Mouse (Mus musculus): ENCODE data around the gene Mcl1.

The Mcl1 gene

DNA sequence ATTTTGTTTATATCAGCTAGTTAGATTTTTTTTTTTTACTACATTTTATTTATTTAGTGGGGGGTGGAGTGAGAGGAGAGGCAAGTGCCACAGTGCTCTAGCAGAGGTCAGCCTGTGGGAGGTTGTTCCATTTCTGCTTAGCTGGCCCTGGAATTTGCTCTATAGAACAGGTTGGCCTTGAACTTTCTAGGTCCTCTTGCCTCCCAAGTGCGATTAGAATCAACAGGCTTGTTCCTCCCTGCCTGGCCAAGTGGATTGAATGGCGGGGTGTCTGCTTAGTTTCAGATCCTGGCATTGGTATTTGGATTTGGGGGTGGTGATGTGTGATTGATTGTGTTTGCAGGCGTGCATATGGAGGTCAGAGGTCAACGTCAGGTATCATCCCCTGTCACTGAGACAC is 22.5 kb upstream of the Mcl1 start:
- ChIA-PET CTCF (interaction anchor here in 2 of 4 experiments (1.0 to 1.6 kb wide), 5 partner anchors 11 to 40 kb away, joined by 3 to 6 read pairs (median 4); partner anchors contain the start of gene Ensa (in 1 of the 2)), POLR2A (interaction anchor here (0.6 to 55.3 kb wide), 14 partner anchors 7 to 41 kb away, joined by 3 to 4534 read pairs (median 14); partner anchors contain the start of genes Ensa (in 4 of the 4), Adamtsl4 (in 2 of the 4) and Mcl1 (in 2 of the 4))

GRCm38 (mm10) chr3:95639694-95640093 is 18.9 kb upstream of the Mcl1 start:
- CTCF ChIA-PET: interaction anchor here in 3 of 4 experiments (0.6 to 2.3 kb wide), 9 partner anchors 12 to 63 kb away, joined by 3 to 28 read pairs (median 3); no protein-coding TSS in a partner anchor
- POLR2A ChIA-PET: interaction anchor here (0.6 to 55.3 kb wide), 14 partner anchors 8 to 348 kb away, joined by 3 to 4534 read pairs (median 8); partner anchors contain the start of genes Adamtsl4 (in 2 of the 4), Ensa (in 2 of the 4) and Mcl1 (in 2 of the 4)

GRCm38 (mm10) chr3:95643097-95643496 is 15.5 kb upstream of the Mcl1 start:
- ChIA-PET CTCF (interaction anchor here (0.5 to 1.8 kb wide), 6 partner anchors 8 to 40 kb away, joined by 3 to 12 read pairs (median 5); no protein-coding TSS in a partner anchor), POLR2A (interaction anchor here (0.6 to 55.3 kb wide), 13 partner anchors 4 to 327 kb away, joined by 3 to 4534 read pairs (median 5); partner anchors contain the start of genes Adamtsl4 (in 2 of the 4), Ensa (in 2 of the 4), Mcl1 (in 2 of the 4) and Golph3l (in 1 of the 4))

DNA sequence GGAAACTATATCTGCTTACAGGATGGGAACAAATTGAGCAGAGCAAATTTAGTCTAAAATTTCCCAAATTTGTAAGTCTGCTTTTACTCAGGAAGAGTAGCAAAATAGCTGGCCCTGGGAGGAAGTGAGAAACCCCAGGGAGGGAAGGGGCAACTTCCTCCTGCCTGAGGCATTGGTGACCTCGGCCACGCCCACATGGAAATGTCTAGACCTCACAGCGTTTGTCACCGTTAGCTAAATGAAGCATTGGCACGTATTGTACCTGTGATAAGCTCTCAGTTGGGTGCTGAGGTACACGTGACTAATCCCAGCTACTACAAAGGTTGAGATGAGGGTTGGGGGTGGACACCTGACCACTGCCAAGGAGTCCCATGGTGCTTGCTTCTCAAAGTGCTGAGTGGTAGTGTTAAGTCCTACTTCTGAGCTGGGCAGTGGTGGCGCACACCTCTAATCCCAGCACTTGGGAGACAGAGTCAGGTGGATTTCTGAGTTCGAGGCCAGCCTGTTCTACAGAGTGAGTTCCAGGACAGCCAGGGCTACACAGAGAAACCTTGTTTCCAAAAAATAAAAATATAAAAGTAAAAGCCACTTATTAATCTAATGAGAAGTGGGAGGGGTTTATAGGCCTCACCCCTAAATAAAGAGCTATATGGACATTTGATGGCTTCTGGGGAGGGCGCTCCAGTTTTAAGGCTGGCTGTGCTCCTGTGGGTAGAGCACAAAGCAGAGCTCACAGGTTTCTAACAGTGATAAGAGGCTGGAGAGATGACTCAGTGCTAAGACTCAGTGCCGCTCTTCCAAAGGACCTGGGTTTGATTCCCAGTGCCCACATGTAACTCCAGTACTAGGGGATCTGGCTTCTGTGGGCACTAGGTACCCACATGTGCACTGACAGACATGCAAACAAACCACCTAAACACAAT is 13.0 kb upstream of the Mcl1 start:
- CTCF ChIA-PET: interaction anchor here (0.5 to 3.1 kb wide), 13 partner anchors 10 to 573 kb away, joined by 3 to 22 read pairs (median 4); no protein-coding TSS in a partner anchor
- POLR2A ChIA-PET: interaction anchor here (0.5 to 55.3 kb wide), 40 partner anchors 2 to 802 kb away, joined by 3 to 4534 read pairs (median 4); partner anchors contain the start of genes Ensa (in 3 of the 4), Mcl1 (in 3 of the 4), Adamtsl4 (in 2 of the 4) and Golph3l (in 2 of the 4)

DNA sequence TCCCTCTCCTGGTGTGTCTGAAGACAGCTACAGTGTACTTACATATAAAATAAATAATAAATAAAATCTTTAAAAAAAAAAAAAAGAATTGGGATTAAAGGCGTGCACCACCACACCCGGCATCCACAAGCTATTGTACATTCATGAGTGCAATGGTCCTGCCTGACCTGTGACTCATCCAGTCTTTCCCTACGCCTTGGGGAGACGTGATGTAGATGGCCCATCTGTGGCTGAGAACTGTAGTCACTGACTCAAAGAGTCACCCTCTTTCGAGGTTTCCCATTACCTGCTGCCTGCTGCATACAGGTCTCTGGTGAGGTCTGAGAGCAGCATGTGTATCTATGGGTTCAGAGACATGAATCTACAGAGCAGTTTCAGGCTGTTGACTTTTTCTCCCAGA is 10.6 kb upstream of the Mcl1 start:
- POLR2A ChIA-PET: interaction anchor here (0.6 to 55.3 kb wide), 9 partner anchors 1 to 107 kb away, joined by 3 to 4534 read pairs (median 211); partner anchors contain the start of genes Mcl1 (in 3 of the 4), Adamtsl4 (in 2 of the 4) and Ensa (in 2 of the 4)
- CTCF ChIA-PET: interaction anchor here in 3 of 4 experiments (0.6 to 2.3 kb wide), 3 partner anchors 20 to 234 kb away, joined by 3 to 7 read pairs (median 3); no protein-coding TSS in a partner anchor

DNA sequence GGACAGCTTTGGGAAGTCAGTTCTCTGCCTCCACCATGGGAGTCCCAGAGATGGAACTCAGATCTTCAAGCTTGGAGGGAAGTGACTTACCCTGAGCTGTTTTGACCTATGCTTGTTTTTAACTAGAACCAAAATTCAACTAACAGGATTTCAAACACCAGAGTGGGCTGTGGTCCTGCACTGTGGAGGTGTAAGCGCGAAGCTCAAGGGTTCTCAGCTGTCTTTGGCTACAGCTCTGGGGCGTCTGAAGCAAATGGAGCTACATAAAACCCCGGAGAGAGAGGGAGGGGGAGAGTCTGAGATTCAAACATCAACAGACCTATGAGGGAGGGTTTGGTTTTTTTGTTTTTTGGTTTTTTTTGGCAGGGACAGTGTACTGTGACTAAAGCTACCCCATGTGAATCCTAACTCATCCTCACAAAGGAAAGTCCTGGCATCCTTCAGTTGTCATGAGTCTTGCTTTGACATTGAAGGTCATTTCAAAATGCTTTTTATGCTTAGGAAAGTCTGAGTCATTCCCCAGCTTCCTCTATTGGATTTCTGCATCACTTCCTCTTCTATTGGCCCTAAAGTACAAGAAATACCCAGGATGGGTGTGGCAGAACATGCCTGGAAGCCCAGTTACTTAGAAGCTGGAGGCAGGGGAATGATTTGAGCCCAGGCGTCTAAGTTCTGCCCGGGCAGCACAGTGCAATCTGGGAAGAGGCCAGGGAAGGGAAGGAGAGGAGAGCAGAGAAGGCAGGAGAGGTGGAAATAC is 8.1 kb upstream of the Mcl1 start:
- ChIA-PET POLR2A (interaction anchor here (0.6 to 56.4 kb wide), 51 partner anchors 1 to 619 kb away, joined by 3 to 4534 read pairs (median 4); partner anchors contain the start of genes Ensa (in 4 of the 4), Adamtsl4 (in 3 of the 4), Mcl1 (in 3 of the 4) and Cers2 (in 2 of the 4)), CTCF (interaction anchor here (0.5 to 5.8 kb wide), 17 partner anchors 11 to 437 kb away, joined by 3 to 60 read pairs (median 5); partner anchors contain the start of gene Ensa (in 1 of the 4))

DNA sequence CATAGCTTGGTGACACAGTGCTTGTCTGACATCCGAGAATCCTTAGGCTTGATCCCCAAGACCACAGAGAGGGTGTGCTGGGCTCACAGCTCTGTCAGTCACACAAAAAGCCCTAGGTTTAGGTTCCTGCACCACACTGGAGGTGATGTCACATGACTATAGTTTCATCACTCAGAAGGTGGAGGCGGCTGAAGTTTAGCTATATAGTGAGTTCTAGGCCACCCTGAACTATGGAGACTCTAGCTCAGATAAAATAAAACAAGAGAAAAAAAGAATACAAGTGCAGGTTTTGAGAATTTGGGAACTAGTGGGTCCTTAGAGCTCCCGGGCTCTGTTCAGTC is 7.6 kb upstream of the Mcl1 start:
- ChIA-PET POLR2A (interaction anchor here (0.7 to 56.4 kb wide), 49 partner anchors 1 to 618 kb away, joined by 3 to 4534 read pairs (median 4); partner anchors contain the start of genes Ensa (in 4 of the 4), Adamtsl4 (in 3 of the 4), Mcl1 (in 3 of the 4) and Golph3l (in 2 of the 4)), CTCF (interaction anchor here (0.5 to 5.8 kb wide), 16 partner anchors 11 to 436 kb away, joined by 3 to 60 read pairs (median 6); partner anchors contain the start of gene Ensa (in 1 of the 4))

GRCm38 (mm10) chr3:95651391-95652203 is 7.0 kb upstream of the Mcl1 start:
- CTCF ChIA-PET: interaction anchor here (0.5 to 5.8 kb wide), 28 partner anchors 9 to 436 kb away, joined by 3 to 60 read pairs (median 5); partner anchors contain the start of genes Ensa (in 1 of the 4) and Golph3l (in 1 of the 4)

DNA sequence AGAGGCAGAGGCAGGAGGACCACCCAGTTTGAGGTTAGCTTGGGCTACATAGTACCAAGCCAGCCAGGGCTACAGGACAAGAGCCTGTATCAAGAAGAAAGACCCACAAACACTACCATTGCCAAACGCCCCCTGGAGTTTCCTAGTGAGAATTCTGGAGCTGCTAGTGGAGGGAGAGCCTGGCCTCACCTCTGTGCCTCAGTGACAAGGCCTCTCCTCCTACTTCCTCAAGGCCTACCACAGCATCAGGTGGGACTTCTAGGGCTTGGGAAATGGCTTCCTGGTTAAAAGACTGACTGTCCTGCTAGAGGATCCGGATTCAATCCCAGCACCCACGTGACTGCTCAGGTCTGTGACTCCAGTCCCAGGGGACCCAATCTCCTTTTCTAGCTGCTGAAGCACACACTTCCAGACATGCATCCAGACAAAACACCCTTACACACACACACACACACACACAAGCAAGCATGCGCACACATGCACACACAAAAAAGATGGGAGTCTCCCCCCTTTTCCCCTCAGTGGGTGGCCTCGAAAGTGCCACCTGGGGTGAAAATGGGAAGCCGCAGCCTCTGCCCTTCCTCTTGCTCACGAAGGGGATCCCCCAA is 6.3 kb upstream of the Mcl1 start:
- CTCF ChIA-PET: interaction anchor here (0.5 to 5.8 kb wide), 21 partner anchors 9 to 310 kb away, joined by 3 to 60 read pairs (median 6); partner anchors contain the start of genes Ensa (in 1 of the 4) and Golph3l (in 1 of the 4)
- POLR2A ChIA-PET: interaction anchor here (0.6 to 56.4 kb wide), 44 partner anchors 1 to 1894 kb away, joined by 3 to 4534 read pairs (median 5); partner anchors contain the start of genes Ensa (in 4 of the 4), Mcl1 (in 3 of the 4), Adamtsl4 (in 2 of the 4) and Golph3l (in 2 of the 4)

More at GRCm38 (mm10) chr3:95651391-95652203, 7.0 kb upstream of the Mcl1 start:
- POLR2A ChIA-PET: interaction anchor here (0.6 to 56.4 kb wide), 67 partner anchors 0 to 1895 kb away, joined by 3 to 4534 read pairs (median 4); partner anchors contain the start of genes Ensa (in 4 of the 4), Adamtsl4 (in 3 of the 4), Mcl1 (in 3 of the 4) and Golph3l (in 2 of the 4)

DNA sequence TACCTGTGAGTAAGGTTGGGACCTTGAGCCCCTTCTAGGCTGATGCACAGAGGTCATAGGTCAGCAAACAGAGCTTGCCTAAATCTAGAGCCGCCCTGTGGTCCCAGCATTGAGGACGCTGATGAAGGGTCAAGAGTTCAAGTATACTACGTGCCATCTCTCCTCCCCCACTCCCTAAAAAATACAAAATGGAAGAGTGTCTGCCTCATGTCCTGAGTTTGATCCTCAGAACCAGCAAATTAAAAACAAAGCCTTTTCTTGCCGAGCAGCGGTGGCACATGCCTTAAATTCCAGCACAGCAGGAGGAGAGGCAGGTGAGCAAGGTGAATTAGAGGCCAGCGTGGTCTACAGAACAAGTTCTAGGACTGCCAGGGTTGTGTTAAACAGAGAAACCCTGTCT is 5.7 kb upstream of the Mcl1 start:
- ChIA-PET POLR2A (interaction anchor here (0.6 to 56.4 kb wide), 28 partner anchors 1 to 1286 kb away, joined by 3 to 4534 read pairs (median 8); partner anchors contain the start of genes Ensa (in 4 of the 4), Mcl1 (in 3 of the 4), Adamtsl4 (in 2 of the 4) and Golph3l (in 2 of the 4)), CTCF (interaction anchor here in 3 of 4 experiments (0.7 to 5.8 kb wide), 12 partner anchors 12 to 49 kb away, joined by 3 to 60 read pairs (median 6); partner anchors contain the start of gene Ensa (in 1 of the 3))

DNA sequence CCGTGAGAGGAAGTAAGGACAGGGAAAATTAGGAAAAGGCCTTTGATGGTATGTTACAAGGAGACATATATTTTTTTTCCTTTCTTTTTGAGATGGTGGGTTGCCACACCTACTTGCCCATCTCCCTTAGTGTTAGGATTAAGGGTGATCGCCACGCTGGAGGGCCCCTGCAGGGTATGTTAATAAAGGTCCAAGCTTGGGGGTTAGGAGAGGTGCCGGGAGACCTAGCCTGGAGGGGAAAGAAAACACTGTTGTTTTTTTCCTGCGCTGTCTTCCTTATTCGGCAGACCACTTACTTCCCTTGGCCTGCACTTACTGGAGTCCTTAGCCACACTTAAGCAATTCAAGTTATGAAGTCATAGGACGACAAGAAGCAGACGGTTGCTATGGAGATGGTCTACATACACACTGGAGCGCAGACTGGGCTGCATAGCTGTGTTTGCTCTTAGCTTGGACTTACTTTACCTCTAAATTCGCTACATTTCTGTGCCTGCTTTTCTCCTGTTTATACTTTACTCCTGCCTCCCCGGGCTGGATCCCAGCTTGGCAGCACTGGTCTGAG is 5.0 kb upstream of the Mcl1 start:
- ChIA-PET CTCF (interaction anchor here in 3 of 4 experiments (0.7 to 5.8 kb wide), 6 partner anchors 19 to 22 kb away, joined by 3 to 60 read pairs (median 6); no protein-coding TSS in a partner anchor), POLR2A (interaction anchor here (0.5 to 56.4 kb wide), 23 partner anchors 2 to 1287 kb away, joined by 3 to 4534 read pairs (median 6); partner anchors contain the start of genes Ensa (in 3 of the 4), Mcl1 (in 3 of the 4) and Adamtsl4 (in 2 of the 4))

- ChIA-PET POLR2A (interaction anchor here (0.5 to 56.4 kb wide), 20 partner anchors 3 to 583 kb away, joined by 3 to 4534 read pairs (median 8); partner anchors contain the start of genes Ensa (in 3 of the 4), Mcl1 (in 3 of the 4) and Adamtsl4 (in 2 of the 4)), CTCF (interaction anchor here in 1 of 4 experiments (5.8 kb wide), 1 partner anchor 20 kb away, joined by 60 read pairs; no protein-coding TSS in a partner anchor)
Observed at GRCm38 (mm10) chr3:95654371-95654770, 4.2 kb upstream of the Mcl1 start.

DNA sequence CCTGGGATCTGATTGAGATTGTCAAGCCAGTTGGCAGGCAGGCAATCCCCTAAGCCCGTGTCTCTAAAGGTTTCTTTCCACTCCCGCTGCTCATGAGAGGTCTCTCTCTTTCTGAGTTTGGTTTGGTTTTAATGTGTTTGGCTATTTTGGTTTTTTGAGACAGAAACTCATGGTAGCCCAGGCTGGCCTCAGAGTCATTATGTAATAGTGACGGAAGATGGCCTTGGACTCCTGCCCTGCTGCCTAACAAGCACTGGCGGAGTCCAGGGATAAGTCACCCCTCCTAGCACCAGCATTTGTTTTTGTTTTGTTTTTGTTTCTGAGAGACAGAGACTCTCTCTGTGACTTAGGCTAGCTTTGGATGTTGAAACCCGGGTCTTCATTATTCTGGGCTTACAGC is 3.2 kb upstream of the Mcl1 start:
- ChIA-PET POLR2A (interaction anchor here (0.5 to 56.4 kb wide), 15 partner anchors 4 to 515 kb away, joined by 3 to 4534 read pairs (median 6); partner anchors contain the start of genes Ensa (in 3 of the 4), Mcl1 (in 3 of the 4) and Adamtsl4 (in 2 of the 4)), CTCF (interaction anchor here in 2 of 4 experiments (0.9 to 3.0 kb wide), 3 partner anchors 10 to 31 kb away, joined by 3 to 12 read pairs (median 4); partner anchors contain the start of gene Ensa (in 1 of the 2))

- POLR2A ChIA-PET: interaction anchor here (0.7 to 56.4 kb wide), 15 partner anchors 6 to 612 kb away, joined by 3 to 4534 read pairs (median 7); partner anchors contain the start of genes Ensa (in 3 of the 4), Mcl1 (in 3 of the 4), Adamtsl4 (in 2 of the 4) and Hist2h2bb (in 1 of the 4)
- CTCF ChIA-PET: interaction anchor here in 2 of 4 experiments (0.6 to 3.0 kb wide), 2 partner anchors 19 to 24 kb away, joined by 3 to 12 read pairs; no protein-coding TSS in a partner anchor
Observed at GRCm38 (mm10) chr3:95657108-95657507, 1.5 kb upstream of the Mcl1 start.

Data from embryonic stem cell, embryonic (primary cell).